Mouse (Mus musculus): ENCODE measurements at regions not wholly inside any gene's neighbourhood (a gene's known extent, or its start where the extent isn't known, plus 50 kb on each side); places are given as distances from the start of the nearest gene placed in this dataset.

DNA sequence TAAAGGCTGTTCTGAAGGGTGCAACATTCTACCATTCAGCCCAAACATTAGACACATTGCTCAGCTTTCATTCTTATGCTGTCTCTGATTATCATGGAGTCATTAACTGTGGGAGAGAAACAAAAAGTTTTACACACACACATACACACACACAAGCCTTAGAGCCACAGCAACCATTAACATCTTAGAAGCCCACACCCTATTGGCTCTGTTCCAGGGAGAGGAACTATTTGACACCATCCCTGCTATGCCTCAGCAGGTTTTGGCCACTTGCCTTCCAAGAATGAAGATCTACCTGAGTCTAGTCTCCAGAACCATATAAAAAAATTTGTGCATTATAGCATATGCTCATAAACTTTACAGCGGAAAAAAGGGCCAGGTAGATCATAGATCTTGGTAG, 75.0 kb upstream of the Hpgd start:
- TF ChIP-seq ZC3H11A (IDR thresholded peaks at IDR 0.05; ENCODE audit: borderline replicate concordance, low read depth, low read length), result no peak
- no peak for TF ChIP-seq MAFK (IDR thresholded peaks at IDR 0.05; ENCODE audit: insufficient read depth, low read depth, low read length)
- no peak for TF ChIP-seq HCFC1 (IDR thresholded peaks at IDR 0.05; ENCODE audit: borderline replicate concordance, insufficient read depth, low read length)
- no peak for TF ChIP-seq ZNF384 (IDR thresholded peaks at IDR 0.05; ENCODE audit: low read depth, low read length)
- no peak for TF ChIP-seq CHD2 (IDR thresholded peaks at IDR 0.05; ENCODE audit: low read depth, low read length)

Data from ES-E14 (cell line).